Mouse (Mus musculus) limb, embryonic 11.5 days (tissue): Measurements from ENCODE around the gene Gm5678. TPM values are rescaled to one million over a fixed set of nuclear protein-coding genes. Genes with fewer than 3 reads are reported as not detected.

Source experiments
- ATAC-seq: fragments of 200-750 bp; cut with Nextera tagmentation; 2 replicates; pipeline ENCODE4 v1.8.0; 2017; ENCODE audit warnings: low read depth; ENCODE audit not compliant: insufficient number of reproducible peaks, low FRiP score, low TSS enrichment
- DNase-seq: peaks from one replicate; pipeline ENCODE4 v3.0.0-alpha.2; 2015; ENCODE audit warnings: low spot score
- H3K27ac ChIP-seq: fragments of 300-500 bp; sonication (generic); replicated peaks from 2 replicates; pipeline ENCODE4 v1.5.1; 2014; ENCODE audit warnings: low read depth, mild to moderate bottlenecking, low read length
- H3K27me3 ChIP-seq: fragments of 300-500 bp; sonication (generic); 2 replicates; pipeline ENCODE4 v1.6.1; 2014; ENCODE audit warnings: mild to moderate bottlenecking, low read length, mixed read lengths; ENCODE audit not compliant: control insufficient read depth, insufficient read depth
- H3K36me3 ChIP-seq: fragments of 300-500 bp; sonication (generic); 2 replicates; pipeline ENCODE4 v1.6.1; 2014; ENCODE audit warnings: mild to moderate bottlenecking, low read length, moderate library complexity, mixed read lengths; ENCODE audit not compliant: control insufficient read depth, insufficient read depth
- H3K4me1 ChIP-seq: fragments of 300-500 bp; sonication (generic); 2 replicates; pipeline ENCODE4 v1.6.1; 2014; ENCODE audit warnings: low read length, mixed read lengths; ENCODE audit not compliant: control insufficient read depth, insufficient read depth
- H3K4me2 ChIP-seq: fragments of 300-500 bp; sonication (generic); 2 replicates; pipeline ENCODE4 v1.6.1; 2014; ENCODE audit warnings: low read depth, mild to moderate bottlenecking, moderate library complexity; ENCODE audit not compliant: severe bottlenecking
- H3K4me3 ChIP-seq: fragments of 300-500 bp; sonication (generic); 2 replicates; pipeline ENCODE4 v1.5.1; 2014; ENCODE audit warnings: low read depth, low read length
- H3K9ac ChIP-seq: fragments of 300-500 bp; sonication (generic); 2 replicates; pipeline ENCODE4 v1.6.1; 2014; ENCODE audit warnings: mild to moderate bottlenecking, low read length
- H3K9me3 ChIP-seq: fragments of 300-500 bp; sonication (generic); 2 replicates; pipeline ENCODE4 v1.6.1; 2016; ENCODE audit warnings: low read length; ENCODE audit not compliant: control insufficient read depth
- WGBS: fragments of 180-500 bp; shearing (Covaris S2); extraction: QIAGEN DNeasy Blood & Tissue Kit; methylation state at CpG from one replicate; pipeline ENCODE4 v1.1.7; 2014; 5-methylcytosine and 5-hydroxymethylcytosine counted together
- polyA plus RNA-seq: library from polyadenylated mRNA; unstranded; fragments of >200 nt; fragmentation: Nextera tagmentation; extraction: Ambion mirVana; gene quantifications from 2 replicates; pipeline ENCODE4 v1.2.1, GENCODE M21; 2014

Gm5678 gene
- not detected in 2 replicates for polyA plus RNA-seq

GRCm38 (mm10) chr16:93627761-93628400, at the start of gene Gm5678:
Gene Gm5678 (plus strand): TSS chr16:93628097.
- Histone ChIP-seq H3K4me1 (no peaks in the 10 kb centered on the region), H3K27me3 (no peaks in the 10 kb centered on the region), H3K27ac (no peak within 1 kb of the TSS), H3K9me3 (no peaks in the 10 kb centered on the region), H3K4me2 (no peak within 1 kb of the TSS), H3K9ac (no peak within 1 kb of the TSS), H3K36me3 (no peaks in the 10 kb centered on the region), H3K4me3 (no peak within 1 kb of the TSS)
- 83% methylated on average over 23 of the region's 23 CpGs for WGBS
- ATAC-seq, result no peak
- no peak for DNase-seq

GRCm38 (mm10) chr16:93578346-93579005, 49.4 kb upstream of the Gm5678 start:
- Histone ChIP-seq H3K27ac (no peak overlapping the region), H3K36me3 (no peaks in the 10 kb centered on the region), H3K4me1 (0 out of 2 replicates have a peak, but pooled peaks cover 2% of the 10 kb centered on the region), H3K9ac (no peak overlapping the region), H3K4me3 (no peak overlapping the region), H3K4me2 (no peak overlapping the region), H3K9me3 (no peaks in the 10 kb centered on the region), H3K27me3 (no peaks in the 10 kb centered on the region)
- DNase-seq (no peak), ATAC-seq (no peak)
- 90% methylated on average over 8 of the region's 8 CpGs for WGBS

- DNase-seq, result no peak
- no peak overlapping the region for H3K9ac ChIP-seq
- no peak overlapping the region for H3K4me3 ChIP-seq
- H3K36me3 ChIP-seq, result no peaks in the 10 kb centered on the region
- H3K4me1 ChIP-seq, result 0 out of 2 replicates have a peak, but pooled peaks cover 2% of the 10 kb centered on the region
- no peaks in the 10 kb centered on the region for H3K27me3 ChIP-seq
- no peaks in the 10 kb centered on the region for H3K9me3 ChIP-seq
- WGBS, result 57% methylated on average over 6 of the region's 6 CpGs
- H3K4me2 ChIP-seq, result no peak overlapping the region
- no peak overlapping the region for H3K27ac ChIP-seq
- no peak for ATAC-seq
Measured at GRCm38 (mm10) chr16:93581125-93581524, 46.8 kb upstream of the Gm5678 start.

GRCm38 (mm10) chr16:93584976-93585702, 42.8 kb upstream of the Gm5678 start:
- Histone ChIP-seq H3K4me2 (no peak overlapping the region), H3K27ac (no peak overlapping the region), H3K36me3 (no peaks in the 10 kb centered on the region), H3K27me3 (no peaks in the 10 kb centered on the region), H3K4me3 (no peak overlapping the region), H3K4me1 (0 out of 2 replicates have a peak, but pooled peaks cover 2% of the 10 kb centered on the region), H3K9ac (no peak overlapping the region), H3K9me3 (no peaks in the 10 kb centered on the region)
- WGBS, result 89% methylated on average over 24 of the region's 24 CpGs
- DNase-seq, result no peak
- no peak for ATAC-seq

- Histone ChIP-seq H3K9me3 (no peaks in the 10 kb centered on the region), H3K27ac (no peak overlapping the region), H3K9ac (no peak overlapping the region), H3K4me3 (no peak overlapping the region), H3K27me3 (no peaks in the 10 kb centered on the region), H3K4me1 (0 out of 2 replicates have a peak, but pooled peaks cover 2% of the 10 kb centered on the region), H3K4me2 (no peak overlapping the region), H3K36me3 (no peaks in the 10 kb centered on the region)
- ATAC-seq, result no peak
- WGBS, result 94% methylated on average over 9 of the region's 9 CpGs
- DNase-seq, result no peak
Measured at GRCm38 (mm10) chr16:93585703-93586205, 42.1 kb upstream of the Gm5678 start.

- Histone ChIP-seq H3K36me3 (no peaks in the 10 kb centered on the region), H3K27ac (no peak overlapping the region)
- ATAC-seq, result no peak
Measured at GRCm38 (mm10) chr16:93586382-93586781, 41.5 kb upstream of the Gm5678 start.

GRCm38 (mm10) chr16:93588281-93588680, 39.6 kb upstream of the Gm5678 start:
- no peak overlapping the region for H3K27ac ChIP-seq
- H3K27me3 ChIP-seq, result no peaks in the 10 kb centered on the region
- no peak overlapping the region for H3K9ac ChIP-seq
- DNase-seq, result no peak
- no peaks in the 10 kb centered on the region for H3K9me3 ChIP-seq
- no peak overlapping the region for H3K4me3 ChIP-seq
- no peaks in the 10 kb centered on the region for H3K4me1 ChIP-seq
- 78% methylated on average over 4 of the region's 4 CpGs for WGBS
- no peak for ATAC-seq
- 0 out of 2 replicates have a peak, but pooled peaks cover 2% of the 10 kb centered on the region for H3K36me3 ChIP-seq
- H3K4me2 ChIP-seq, result no peak overlapping the region

More at GRCm38 (mm10) chr16:93586382-93586781, 41.5 kb upstream of the Gm5678 start:
- no peak for DNase-seq
- Histone ChIP-seq H3K27me3 (no peaks in the 10 kb centered on the region), H3K4me1 (no peaks in the 10 kb centered on the region), H3K4me2 (no peak overlapping the region), H3K4me3 (no peak overlapping the region), H3K9ac (no peak overlapping the region), H3K9me3 (no peaks in the 10 kb centered on the region)
- WGBS, result 72% methylated on average over 8 of the region's 8 CpGs

GRCm38 (mm10) chr16:93590915-93591314, 37.0 kb upstream of the Gm5678 start:
- Histone ChIP-seq H3K9ac (no peak overlapping the region), H3K9me3 (no peaks in the 10 kb centered on the region), H3K4me1 (no peaks in the 10 kb centered on the region), H3K27ac (no peak overlapping the region), H3K4me2 (no peak overlapping the region), H3K4me3 (no peak overlapping the region), H3K27me3 (no peaks in the 10 kb centered on the region), H3K36me3 (0 out of 2 replicates have a peak, but pooled peaks cover 2% of the 10 kb centered on the region)
- ATAC-seq (no peak), DNase-seq (no peak)
- WGBS, result 95% methylated on average over 15 of the region's 15 CpGs
